Mouse (Mus musculus) frontal cortex, postnatal 14 days (tissue): ENCODE data around the gene Synj2.

Source experiments
- DNase-seq, 2 experiments: peaks; one replicate each; pipeline ENCODE4 v3.0.0; 2022; ENCODE audit warnings: low spot score in 2 of 2

The Synj2 gene

GRCm38 (mm10) chr17:6036458-6036857, 95.4 kb downstream of the Synj2 start:
- DNase-seq: no peak

GRCm38 (mm10) chr17:6036872-6037271, 95.8 kb downstream of the Synj2 start:
- DNase-seq: no peak

GRCm38 (mm10) chr17:6037507-6037906, 96.4 kb downstream of the Synj2 start:
- DNase-seq: no peak

GRCm38 (mm10) chr17:6052801-6053200, 111.7 kb downstream of the Synj2 start:
- no peak for DNase-seq

GRCm38 (mm10) chr17:6054934-6055355, 113.9 kb downstream of the Synj2 start:
- DNase-seq: no peak

- DNase-seq: no peak
Measured at GRCm38 (mm10) chr17:6062793-6063192, 121.7 kb downstream of the Synj2 start.

GRCm38 (mm10) chr17:6063532-6063931, 122.5 kb downstream of the Synj2 start:
- no peak for DNase-seq

GRCm38 (mm10) chr17:6066021-6066420, 124.9 kb downstream of the Synj2 start:
- no peak for DNase-seq

- DNase-seq: no peak
Measured at GRCm38 (mm10) chr17:6067613-6068012, 126.5 kb downstream of the Synj2 start.

- no peak for DNase-seq
Measured at GRCm38 (mm10) chr17:6069866-6070265, 128.8 kb downstream of the Synj2 start.

GRCm38 (mm10) chr17:6073405-6073804, 132.3 kb downstream of the Synj2 start:
- no peak for DNase-seq

GRCm38 (mm10) chr17:6079287-6080122, 138.4 kb downstream of the Synj2 start, which contains the start of the genes Serac1 and Gtf2h5:
Gene Serac1 (minus strand): TSS chr17:6079741.
Gene Gtf2h5 (plus strand): TSS chr17:6079786.
- peak; percentile 95 to 97 for DNase-seq

GRCm38 (mm10) chr17:6083323-6083890, 142.3 kb downstream of the Synj2 start:
- DNase-seq: no peak

- DNase-seq: no peak
Measured at GRCm38 (mm10) chr17:6091604-6092003, 150.5 kb downstream of the Synj2 start.
